Mouse (Mus musculus) gastrocnemius, adult 18-20 months (tissue): Measurements from ENCODE around the gene Cdk1. TPM values are rescaled to one million over a fixed set of nuclear protein-coding genes. Genes with fewer than 3 reads are reported as not detected.

Experiments used
- DNase-seq: peaks from one replicate; pipeline ENCODE4 v3.0.0; 2021; ENCODE audit warnings: low spot score
- total RNA-seq, 2 experiments: library from RNA; stranded (reverse); gene quantifications; 2 replicates each; pipeline ENCODE4 v1.2.3; 2021

The Cdk1 gene
- total RNA-seq, 2 experiments from 2014 or later = not detected

- no peak for DNase-seq
These were observed 4.5 kb downstream of the Cdk1 start for GRCm38 (mm10) chr10:69348206-69348605.

GRCm38 (mm10) chr10:69342328-69342727, 10.4 kb downstream of the Cdk1 start:
- no peak for DNase-seq

- no peak for DNase-seq
These were observed 11.0 kb downstream of the Cdk1 start for GRCm38 (mm10) chr10:69341570-69342227.

GRCm38 (mm10) chr10:69340001-69340400, 12.7 kb downstream of the Cdk1 start:
- DNase-seq = no peak

GRCm38 (mm10) chr10:69336219-69336618, 16.5 kb downstream of the Cdk1 start:
- DNase-seq = no peak

GRCm38 (mm10) chr10:69335611-69336010, 17.1 kb downstream of the Cdk1 start:
- no peak for DNase-seq

- peak; percentile 10 for DNase-seq
These were observed 17.6 kb downstream of the Cdk1 start for GRCm38 (mm10) chr10:69335195-69335536.

- no peak for DNase-seq
These were observed 18.2 kb downstream of the Cdk1 start for GRCm38 (mm10) chr10:69334271-69335194.

- no peak for DNase-seq
These were observed 19.5 kb downstream of the Cdk1 start for GRCm38 (mm10) chr10:69333212-69333611.

GRCm38 (mm10) chr10:69331231-69331630, 21.5 kb downstream of the Cdk1 start:
- DNase-seq = no peak

GRCm38 (mm10) chr10:69328656-69329046, 24.1 kb downstream of the Cdk1 start:
- DNase-seq = no peak

GRCm38 (mm10) chr10:69328029-69328655, 24.6 kb downstream of the Cdk1 start:
- DNase-seq = no peak

GRCm38 (mm10) chr10:69327362-69327761, 25.4 kb downstream of the Cdk1 start:
- DNase-seq = no peak

- peak; percentile 45 for DNase-seq
These were observed 26.3 kb downstream of the Cdk1 start for GRCm38 (mm10) chr10:69326433-69326832.

GRCm38 (mm10) chr10:69324816-69325215, 27.9 kb downstream of the Cdk1 start:
- DNase-seq = no peak

- no peak for DNase-seq
These were observed 28.8 kb downstream of the Cdk1 start for GRCm38 (mm10) chr10:69323986-69324385.

GRCm38 (mm10) chr10:69321519-69322035, 31.2 kb downstream of the Cdk1 start:
- DNase-seq = no peak

GRCm38 (mm10) chr10:69320667-69321518, 31.8 kb downstream of the Cdk1 start:
- peak; percentile 89 for DNase-seq

- no peak for DNase-seq
These were observed 34.2 kb downstream of the Cdk1 start for GRCm38 (mm10) chr10:69318514-69318913.

- DNase-seq = no peak
These were observed 38.8 kb downstream of the Cdk1 start for GRCm38 (mm10) chr10:69313944-69314343.

- DNase-seq = no peak
These were observed 40.9 kb downstream of the Cdk1 start for GRCm38 (mm10) chr10:69311867-69312266.
